Mouse (Mus musculus) gastrocnemius, postnatal 36 days (tissue): ENCODE measurements at regions not wholly inside any gene's neighbourhood (a gene's known extent, or its start where the extent isn't known, plus 50 kb on each side); places are given as distances from the start of the nearest gene placed in this dataset.
"Not testable (repeated sequence)": the region's sequence is repeated elsewhere in the genome, so short reads cannot be mapped to it uniquely, and the experiment has no call there.

Experiments
- DNase-seq, 2 experiments: peaks; one replicate each; pipeline ENCODE4 v3.0.0; 2022
- intact Hi-C: fragments of 180-260 bp; cut with DNase I; formaldehyde crosslinking; loops from one replicate; pipeline ENCODE4 v1.15.1; 2025

DNA sequence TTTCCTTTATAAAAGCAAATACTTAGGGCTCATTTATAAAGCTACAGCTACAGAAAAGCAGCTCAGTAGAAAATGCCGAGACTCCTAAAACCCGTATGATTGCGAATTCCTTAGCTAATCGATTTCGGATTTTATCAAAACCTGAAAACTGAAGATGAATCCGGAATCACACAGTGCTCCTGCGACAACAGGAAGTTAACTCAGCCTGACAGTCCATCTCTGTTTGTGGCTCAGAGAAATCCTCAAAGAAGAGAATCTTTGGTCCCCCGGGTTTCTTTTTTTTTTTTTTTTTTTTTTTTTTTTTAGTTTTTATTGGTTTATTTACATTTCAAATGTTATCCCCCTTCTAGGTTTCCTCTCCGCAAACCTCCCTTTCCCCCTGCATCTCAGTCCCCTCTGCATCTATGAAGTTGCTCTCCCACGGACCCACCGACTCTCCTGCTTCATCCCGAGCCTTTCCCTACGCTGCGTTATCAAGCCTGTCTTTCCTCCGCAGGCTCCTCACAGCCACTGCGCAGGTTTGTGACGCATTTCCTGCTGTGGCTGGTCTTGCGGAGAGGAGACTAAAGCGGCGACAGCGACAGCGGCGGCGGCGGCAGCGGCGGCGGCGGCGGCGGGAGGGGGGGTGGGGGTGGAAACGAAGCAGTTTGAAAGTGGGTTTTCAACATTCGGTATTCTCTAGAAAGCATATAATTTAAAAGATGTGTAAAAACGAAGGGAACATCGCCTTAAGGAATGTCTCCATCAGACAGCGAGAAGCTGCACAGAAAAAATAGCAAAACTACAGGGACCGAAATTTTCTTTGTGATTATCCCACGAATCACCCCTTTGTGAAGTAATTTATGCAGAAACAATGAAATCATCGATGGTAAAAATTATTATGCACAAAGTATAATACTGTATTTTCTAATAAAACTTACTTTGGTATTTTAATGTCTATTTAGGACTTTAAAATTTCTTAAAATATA, 352.3 kb upstream of the Snrpn start:
- DNase-seq: not testable (repeated sequence)

DNA sequence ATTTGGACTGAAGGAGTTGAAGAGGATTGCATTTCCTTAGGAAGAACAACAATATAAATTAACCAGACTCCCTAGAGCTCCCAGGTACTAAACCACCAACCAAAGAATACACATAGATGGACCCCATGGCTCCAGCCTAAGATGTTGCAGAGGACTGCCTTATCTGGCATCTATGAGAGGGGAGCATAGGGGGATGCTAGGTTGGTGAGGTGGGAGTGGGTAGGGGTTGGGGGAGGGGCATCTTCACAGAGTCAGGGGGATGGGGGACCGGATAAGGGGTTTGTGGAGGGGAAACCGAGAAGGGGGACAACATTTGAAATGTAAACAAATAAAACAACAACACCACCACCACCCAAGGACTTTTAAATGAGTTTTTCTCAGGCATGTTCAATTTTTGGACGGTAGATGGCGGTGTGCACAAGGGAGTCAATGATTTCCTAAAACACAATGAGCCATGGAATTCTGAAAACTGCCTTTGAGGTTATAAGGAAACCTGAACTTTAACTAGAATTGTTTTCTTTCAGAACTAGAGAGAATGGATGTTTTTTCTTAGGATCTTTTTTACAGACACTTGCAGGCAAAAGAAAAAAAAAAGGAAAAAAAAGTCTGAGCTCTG, 347.9 kb upstream of the Snrpn start:
- intact Hi-C loops: loop anchor here (5.0 kb wide), 1 partner anchor 101 kb away; no protein-coding TSS in a partner anchor
- not testable (repeated sequence) for DNase-seq

More for the DNA sequence above, 352.3 kb upstream of the Snrpn start:
- intact Hi-C loops: not testable (repeated sequence)

DNA sequence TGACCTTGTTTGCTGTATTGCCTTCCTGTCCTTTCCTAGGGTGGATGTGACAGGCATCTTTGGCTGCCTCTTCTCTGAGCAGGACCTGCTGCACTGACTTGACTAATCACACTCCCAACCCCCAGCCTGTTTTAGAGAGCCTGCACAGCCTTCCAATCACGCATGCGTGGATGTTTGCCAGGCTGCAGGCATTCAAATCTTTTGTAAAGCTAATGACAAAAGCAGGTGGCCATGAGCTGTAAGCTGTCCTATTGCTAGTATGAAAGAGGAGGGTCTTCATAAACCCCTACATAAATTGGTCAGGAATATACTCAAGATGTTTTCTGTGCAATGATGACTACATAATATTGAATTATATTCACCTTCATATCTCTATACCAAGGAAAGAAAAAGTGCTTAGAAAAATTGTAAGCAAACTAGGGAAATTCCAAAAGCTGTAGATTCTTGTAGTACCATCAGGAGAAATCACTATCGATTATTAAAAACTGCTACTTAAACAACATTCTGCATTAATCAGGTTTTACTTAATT, 310.1 kb upstream of the Snrpn start:
- intact Hi-C loops, DNase-seq: not testable (repeated sequence)

DNA sequence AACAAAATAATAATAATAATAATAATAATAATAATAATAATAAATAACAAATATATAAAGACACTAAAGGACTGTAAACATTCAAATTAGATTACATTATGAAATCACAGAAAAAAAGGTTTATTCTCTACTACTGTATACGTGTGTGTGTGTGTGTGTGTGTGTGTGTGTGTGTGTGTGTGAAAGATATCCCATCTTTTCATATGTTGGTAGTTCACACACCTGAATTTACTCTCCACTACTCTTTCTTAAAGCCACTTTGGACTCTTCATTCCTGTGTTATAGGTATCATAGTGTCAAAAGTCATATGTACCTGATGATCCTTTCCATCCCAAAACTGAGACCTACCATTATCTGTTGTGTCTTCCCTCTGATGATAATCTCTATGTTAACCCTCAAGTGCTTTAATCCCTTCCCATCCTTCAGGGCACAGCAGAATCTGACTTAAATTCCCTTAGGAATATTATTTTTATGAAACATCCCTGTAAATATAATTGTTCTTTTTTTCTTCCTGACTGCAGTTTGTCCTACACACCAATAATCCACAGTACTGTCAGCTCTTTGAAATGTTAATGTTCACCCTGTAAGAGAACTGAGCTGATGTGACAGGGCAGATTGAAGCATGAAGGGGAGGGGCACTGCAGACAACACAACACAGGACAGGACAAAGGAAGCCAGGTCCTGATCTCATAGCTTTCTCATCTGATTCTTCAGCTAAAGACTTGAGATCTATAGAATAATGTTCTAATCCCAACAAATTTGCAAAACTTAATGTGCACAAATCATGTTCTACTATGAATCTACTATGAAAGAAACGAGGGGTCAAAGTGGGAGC, 309.4 kb upstream of the Snrpn start:
- intact Hi-C loops, DNase-seq: not testable (repeated sequence)

DNA sequence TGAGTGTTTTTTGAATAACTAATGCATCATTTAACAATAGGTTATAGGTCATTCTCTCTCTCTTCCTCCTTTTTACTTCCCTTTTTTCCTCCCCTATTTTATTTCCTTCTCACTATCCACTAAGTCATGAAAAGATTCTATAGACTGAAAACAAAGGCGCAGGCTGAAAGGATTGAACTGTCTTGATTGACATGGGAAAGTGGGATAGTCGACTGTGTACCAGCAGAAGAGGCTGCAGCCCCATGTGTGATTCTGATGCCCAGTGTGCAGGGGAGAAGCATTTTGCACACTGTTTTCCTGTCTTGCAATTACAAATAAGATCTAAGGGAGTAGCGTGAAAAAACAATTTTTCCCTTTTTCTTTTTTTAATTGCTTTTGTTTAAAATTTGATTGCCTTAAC, 298.8 kb upstream of the Snrpn start:
- intact Hi-C loops: no loop called here

DNA sequence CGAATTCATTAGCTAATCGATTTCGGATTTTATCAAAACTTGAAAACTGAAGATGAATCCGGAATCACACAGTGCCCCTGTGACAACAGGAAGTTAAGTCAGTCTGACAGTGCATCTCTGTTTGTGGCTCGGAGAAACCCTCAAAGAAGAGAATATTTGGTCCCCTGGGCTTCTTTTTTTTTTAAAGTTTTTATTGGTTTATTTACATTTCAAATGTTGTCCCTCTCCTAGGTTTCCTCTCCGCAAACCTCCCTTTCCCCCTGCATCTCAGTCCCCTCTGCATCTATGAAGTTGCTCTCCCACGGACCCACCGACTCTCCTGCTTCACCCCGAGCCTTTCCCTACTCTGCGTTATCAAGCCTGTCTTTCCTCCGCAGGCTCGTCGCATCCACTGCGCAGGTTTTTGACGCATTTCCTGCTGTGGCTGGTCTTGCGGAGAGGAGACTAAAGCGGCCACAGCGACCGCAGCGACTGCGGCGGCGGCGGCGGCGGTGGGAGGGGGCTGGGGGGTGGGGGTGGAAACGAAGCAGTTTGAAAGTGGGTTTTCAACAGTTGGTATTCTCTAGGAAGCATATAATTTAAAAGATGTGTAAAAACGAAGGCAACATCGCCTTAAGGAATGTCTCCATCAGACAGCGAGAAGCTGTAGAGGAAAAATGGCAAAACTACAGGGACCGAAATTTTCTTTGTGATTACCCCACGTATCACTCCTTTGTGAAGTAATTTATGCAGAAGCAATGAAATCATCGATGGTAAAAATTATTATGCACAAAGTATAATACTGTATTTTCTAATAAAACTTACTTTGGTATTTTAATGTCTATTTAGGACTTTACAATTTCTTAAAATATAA, 251.2 kb upstream of the Snrpn start:
- intact Hi-C loops: not testable (repeated sequence)

More for the DNA sequence above, 298.8 kb upstream of the Snrpn start:
- DNase-seq: no peak

DNA sequence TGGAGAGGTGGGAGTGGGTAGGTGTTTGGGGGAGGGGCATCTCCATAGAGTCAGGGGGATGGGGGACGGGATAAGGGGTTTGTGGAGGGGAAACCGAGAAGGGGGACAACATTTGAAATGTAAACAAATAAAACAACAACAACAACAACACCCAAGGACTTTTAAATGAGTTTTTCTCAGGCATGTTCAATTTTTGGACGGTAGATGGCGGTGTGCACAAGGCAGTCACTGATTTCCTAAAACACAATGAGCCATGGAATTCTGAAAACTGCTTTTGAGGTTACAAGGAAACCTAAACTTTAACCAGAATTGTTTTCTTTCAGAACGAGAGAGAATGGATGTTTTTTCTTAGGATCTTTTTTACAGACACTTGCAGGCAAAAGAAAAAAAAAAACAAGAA, 246.9 kb upstream of the Snrpn start:
- intact Hi-C loops: loop anchor here (5.0 kb wide), 1 partner anchor 100 kb away; no protein-coding TSS in a partner anchor
- DNase-seq: not testable (repeated sequence)

More for the DNA sequence above, 251.2 kb upstream of the Snrpn start:
- not testable (repeated sequence) for DNase-seq

DNA sequence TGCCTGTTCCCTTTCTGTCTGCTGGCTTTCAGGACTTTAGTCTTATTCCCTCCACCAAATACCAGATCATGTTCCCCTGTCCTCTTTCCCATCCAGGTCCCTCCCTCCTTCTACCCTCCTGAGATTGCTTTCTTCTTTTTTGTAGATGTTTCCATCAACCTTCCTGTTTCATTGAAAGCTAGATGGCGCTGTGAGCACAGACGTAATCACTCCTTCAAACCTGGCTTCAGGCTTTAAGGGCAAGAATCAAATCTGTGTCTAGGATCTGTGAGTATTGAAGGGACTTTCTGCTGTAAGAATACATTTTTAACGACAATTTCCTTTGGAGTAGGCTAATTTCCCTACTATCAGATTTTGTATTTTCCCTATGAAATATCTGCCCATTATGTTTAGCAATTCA, 234.0 kb upstream of the Snrpn start:
- DNase-seq, intact Hi-C loops: not testable (repeated sequence)

DNA sequence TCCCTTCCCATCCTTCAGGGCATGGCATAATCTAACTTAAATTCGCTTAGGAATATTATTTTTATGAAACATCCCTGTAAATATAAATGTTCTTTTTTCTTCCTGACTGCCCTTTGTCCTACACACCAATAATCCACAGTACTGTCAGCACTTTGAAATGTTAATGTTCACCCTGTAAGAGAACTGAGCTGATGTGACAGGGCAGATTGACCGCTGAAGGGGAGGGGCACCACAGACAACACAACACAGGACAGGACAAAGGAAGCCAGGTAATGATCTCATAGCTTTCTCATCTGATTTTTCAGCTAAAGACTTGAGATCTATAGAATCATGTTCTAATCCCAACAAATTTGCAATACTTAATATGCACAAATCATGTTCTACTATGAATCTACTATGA, 212.2 kb upstream of the Snrpn start:
- intact Hi-C loops, DNase-seq: not testable (repeated sequence)
